Mouse (Mus musculus): ENCODE data around the gene Ccdc114. TPM values are rescaled to one million over a fixed set of nuclear protein-coding genes. Genes with fewer than 3 reads are reported as not detected.
A peak's percentile ranks its signal among the peaks of the same experiment; 100 is the strongest.
"Not testable (repeated sequence)": the region's sequence is repeated elsewhere in the genome, so short reads cannot be mapped to it uniquely, and the experiment has no call there.

Gene Ccdc114
- 3.4 and 3.5 TPM in 2 replicates for polyA plus RNA-seq (2012; rRNA removed)

- peak; percentile 45 for DNase-seq (ENCODE audit: low spot score)
These were observed at the start of gene Ccdc114 for GRCm38 (mm10) chr7:45923762-45924428. Gene Ccdc114, plus strand, starts transcription at chr7:45924072.

DNA sequence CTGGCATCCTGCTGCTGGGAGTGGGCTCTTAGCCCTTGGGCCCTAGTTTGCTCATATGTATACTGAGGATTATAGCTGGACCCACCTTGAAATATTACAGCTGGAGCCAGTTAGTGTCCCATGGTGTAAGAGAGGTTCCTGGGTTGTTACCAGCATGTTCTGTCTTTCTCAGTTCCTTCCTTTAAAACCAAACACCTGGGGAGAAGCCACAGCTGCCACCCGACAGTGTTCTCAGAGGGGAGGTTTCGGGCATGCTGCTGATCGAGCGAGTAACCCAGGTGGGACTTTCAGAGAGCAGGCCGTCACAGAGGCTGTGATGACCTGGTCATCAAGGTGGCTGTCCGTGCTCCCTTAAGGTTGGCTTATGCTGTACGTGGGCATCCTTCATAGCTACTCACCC lies 47.0 kb upstream of the Ccdc114 start:
- no peak for DNase-seq (ENCODE audit: low spot score)

GRCm38 (mm10) chr7:45878278-45878677 lies 45.6 kb upstream of the Ccdc114 start, which contains the start of gene Grin2d:
Gene Grin2d, minus strand, starts transcription at chr7:45878378.
- not testable (repeated sequence) for DNase-seq (ENCODE audit: low spot score)

DNA sequence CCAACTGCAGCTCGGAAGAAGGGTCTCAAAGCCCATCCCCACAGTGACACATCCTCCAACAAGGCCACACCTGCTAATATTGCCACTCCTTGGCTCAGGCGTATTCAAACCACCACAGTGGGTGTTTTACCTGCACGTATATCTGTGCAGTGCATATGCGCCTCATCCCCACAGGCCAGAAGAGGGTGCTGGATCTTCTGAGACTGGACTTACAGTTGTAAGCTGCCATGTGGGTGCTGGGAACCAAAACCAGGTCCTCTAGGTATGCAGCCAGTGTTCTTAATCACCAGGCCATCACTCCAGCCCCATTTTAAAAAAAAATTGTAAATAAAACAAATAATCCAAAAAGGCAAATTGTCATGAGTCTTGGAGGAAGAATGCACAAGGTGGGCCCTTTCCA lies 43.3 kb upstream of the Ccdc114 start:
- no peak for DNase-seq (ENCODE audit: low spot score)

DNA sequence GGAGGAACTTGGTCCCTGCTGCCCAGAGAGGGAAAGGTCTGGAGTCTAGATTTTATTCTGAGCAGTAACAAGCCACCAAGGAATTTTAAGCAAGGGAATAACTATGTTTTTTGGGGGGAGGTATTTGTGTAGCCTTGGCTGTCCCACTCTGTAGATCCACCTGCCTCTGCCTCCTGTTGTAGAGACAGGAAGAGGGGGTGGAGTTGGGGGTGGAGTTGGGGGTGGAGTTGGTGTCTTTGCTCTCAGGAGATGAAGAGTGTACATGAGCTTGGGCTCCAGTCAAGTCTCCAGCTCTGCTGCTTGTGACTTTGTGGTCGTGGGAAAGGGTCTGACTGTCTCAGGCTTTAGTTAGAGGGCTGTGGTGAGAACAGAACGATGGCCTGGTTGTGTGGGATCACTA lies 42.9 kb upstream of the Ccdc114 start:
- no peak for DNase-seq (ENCODE audit: low spot score)

DNA sequence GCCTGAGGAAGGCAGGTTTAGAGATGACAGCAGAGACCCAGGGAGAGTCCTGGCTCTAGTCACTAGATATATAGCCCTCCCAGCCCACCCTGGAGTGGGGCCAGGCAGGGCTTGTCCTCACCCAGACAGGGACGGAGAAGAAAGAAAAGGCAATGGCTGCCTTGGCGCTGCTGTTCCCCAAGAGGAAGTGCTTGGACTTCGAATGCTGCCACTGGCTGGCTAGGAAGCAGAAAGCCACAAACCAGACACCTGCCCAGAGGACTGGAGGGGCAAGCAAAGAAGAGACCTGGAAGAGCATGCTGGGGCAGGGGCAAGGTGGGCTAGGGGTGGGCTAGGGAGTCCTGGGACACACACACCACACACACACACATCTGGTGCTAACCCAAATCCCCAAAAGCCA lies 36.6 kb upstream of the Ccdc114 start:
- no peak for DNase-seq (ENCODE audit: low spot score)

DNA sequence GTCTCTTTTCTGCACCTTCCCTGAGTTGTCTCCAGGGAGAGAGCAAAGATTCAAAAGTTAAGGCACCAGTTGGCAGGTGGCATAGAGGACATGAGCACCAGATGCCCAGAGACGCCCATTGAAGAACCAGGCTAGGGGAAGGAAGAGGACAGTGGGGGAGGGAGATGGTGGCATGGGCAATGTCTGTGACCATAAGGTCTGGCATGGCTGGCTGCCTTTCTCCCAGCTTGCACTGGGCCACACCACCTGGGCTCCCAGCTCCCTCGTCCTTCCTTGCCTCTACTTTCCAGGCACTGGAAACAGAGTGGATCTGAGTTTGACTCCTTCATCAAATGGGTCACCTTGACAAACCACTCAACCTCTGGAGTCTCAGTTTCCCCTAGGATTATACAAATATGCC lies 31.2 kb upstream of the Ccdc114 start:
- DNase-seq (ENCODE audit: low spot score): no peak

- no peak for DNase-seq (ENCODE audit: low spot score)
These were observed 27.8 kb upstream of the Ccdc114 start for GRCm38 (mm10) chr7:45895931-45896516.

- peak; percentile 79 for DNase-seq (ENCODE audit: low spot score)
These were observed 27.2 kb upstream of the Ccdc114 start, which contains the start of the genes Syngr4 and Tmem143 for GRCm38 (mm10) chr7:45896517-45897257. Gene Syngr4, minus strand, starts transcription at chr7:45896714. Gene Tmem143, plus strand, starts transcription at chr7:45896941.

GRCm38 (mm10) chr7:45897258-45897757 lies 26.6 kb upstream of the Ccdc114 start:
- peak; percentile 46 for DNase-seq (ENCODE audit: low spot score)

GRCm38 (mm10) chr7:45898125-45898524 lies 25.7 kb upstream of the Ccdc114 start:
- DNase-seq (ENCODE audit: low spot score): not testable (repeated sequence)

- DNase-seq (ENCODE audit: low spot score): no peak
These were observed 22.3 kb upstream of the Ccdc114 start for GRCm38 (mm10) chr7:45901562-45901961.

- DNase-seq (ENCODE audit: low spot score): no peak
These were observed 21.3 kb upstream of the Ccdc114 start for GRCm38 (mm10) chr7:45902481-45903002.

DNA sequence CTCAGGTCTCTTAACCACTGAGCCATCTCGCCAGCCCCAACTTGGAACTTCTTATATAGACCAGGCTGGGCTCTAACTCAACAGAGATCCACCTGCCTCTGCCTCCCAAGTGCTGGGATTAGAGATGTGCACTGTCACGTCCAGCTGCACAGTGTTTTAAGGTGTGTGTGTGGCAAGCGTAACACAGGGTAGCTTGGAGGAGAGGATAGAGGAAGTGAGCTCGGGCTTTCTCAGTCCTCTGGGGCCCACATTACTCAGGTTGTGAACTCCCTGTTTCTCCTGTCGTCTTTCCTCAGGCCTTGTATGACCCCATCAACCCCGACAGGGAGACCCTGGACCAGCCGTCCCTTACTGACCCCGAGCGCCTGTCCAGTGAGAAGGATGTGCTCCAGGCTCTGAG lies 17.2 kb upstream of the Ccdc114 start:
- no peak for DNase-seq (ENCODE audit: low spot score)

DNA sequence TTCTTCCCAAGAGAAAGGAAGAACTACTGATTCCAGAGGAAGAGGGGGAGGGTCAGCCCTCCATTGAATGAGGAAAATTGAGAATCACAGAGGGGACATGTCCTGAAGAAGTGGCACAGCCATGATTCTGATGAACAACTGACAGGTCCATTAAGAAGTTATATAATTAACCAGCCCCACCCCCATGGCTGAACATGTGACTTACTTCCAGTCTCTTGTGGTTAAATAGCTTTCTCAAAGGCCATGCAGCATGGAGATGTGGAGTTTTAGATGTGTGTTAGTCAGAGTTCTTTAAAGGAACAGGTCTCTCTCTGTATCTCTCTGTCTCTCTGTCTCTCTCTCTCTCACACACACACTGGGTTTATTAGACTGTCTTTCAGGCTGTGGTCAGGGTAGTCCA lies 15.5 kb upstream of the Ccdc114 start:
- no peak for DNase-seq (ENCODE audit: low spot score)

DNA sequence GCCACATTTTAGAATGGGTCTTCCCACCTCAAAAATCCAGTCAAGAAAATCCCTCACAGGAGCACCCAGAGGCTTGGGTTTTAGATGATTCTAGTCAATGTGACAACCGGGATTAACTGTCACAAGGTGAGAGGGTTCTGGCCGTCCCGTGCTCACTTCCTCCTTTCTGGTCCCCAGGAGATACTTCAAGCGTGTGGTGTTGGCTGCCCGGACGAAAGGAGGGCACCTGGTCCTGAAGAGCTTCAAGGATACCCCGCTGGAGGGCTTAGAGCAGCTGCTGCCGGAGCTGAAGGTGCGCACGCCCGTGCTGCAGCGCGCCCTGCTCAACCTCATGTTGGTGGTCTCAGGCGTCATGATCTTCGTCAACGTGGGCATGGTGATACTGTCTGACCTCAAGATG lies 14.7 kb upstream of the Ccdc114 start:
- DNase-seq (ENCODE audit: low spot score): no peak

- DNase-seq (ENCODE audit: low spot score): no peak
These were observed 9.8 kb upstream of the Ccdc114 start for GRCm38 (mm10) chr7:45914067-45914466.

DNA sequence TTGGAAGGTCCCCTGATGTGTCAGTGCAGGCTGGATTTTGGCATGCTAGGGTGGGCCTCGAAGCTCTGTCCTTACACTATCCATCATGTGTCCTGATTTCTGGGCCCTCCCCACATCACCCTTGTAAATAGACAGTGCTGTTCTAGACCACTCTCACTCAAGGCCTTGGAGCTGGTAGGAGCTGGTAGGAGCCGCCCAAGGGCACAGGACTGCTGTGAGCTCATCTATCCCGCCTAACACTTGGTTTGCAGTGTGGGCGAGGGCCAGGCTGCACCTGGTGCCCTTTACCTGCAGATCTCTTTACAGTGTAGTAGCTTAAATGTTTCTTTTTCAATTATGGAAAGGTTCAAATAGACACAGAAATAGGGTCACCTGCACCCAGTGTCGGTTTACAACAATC lies 8.9 kb upstream of the Ccdc114 start:
- no peak for DNase-seq (ENCODE audit: low spot score)

GRCm38 (mm10) chr7:45916056-45917003 lies 7.5 kb upstream of the Ccdc114 start:
- no peak for DNase-seq (ENCODE audit: low spot score)

- DNase-seq (ENCODE audit: low spot score): no peak
These were observed 6.7 kb upstream of the Ccdc114 start for GRCm38 (mm10) chr7:45917004-45917704.

DNA sequence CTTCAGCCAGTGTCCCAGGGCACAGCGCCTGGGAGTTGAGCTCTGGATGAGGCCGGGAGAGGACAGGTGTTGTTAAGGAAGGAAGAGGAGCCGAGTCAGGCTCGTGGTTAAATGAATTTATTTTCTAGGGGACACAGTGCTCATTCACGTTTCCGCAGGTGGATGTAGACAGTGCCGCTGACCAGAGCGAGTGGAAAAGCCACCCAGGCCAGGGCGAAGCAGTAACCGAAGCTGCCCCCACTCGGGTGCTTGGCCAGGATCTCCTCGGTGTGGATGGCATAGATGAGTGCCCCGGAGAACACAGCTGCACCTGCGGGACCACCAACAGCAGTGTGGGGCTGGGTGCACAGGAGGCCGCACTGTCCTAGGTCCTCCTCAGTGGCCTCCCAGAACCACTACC lies 5.9 kb upstream of the Ccdc114 start:
- no peak for DNase-seq (ENCODE audit: low spot score)
